Mouse (Mus musculus) E14TG2a.4 (cell line): Measurements from ENCODE around the gene Supt5.

Experiments
- CTCF ChIP-seq: conservative IDR thresholded peaks from 2 replicates; pipeline ENCODE4 v1.5.1; 2014; ENCODE audit warnings: low read length
- NANOG ChIP-seq: IDR thresholded peaks from 2 replicates; pipeline ENCODE4 v1.6.1; 2014; ENCODE audit warnings: borderline replicate concordance, low read length, mixed read lengths
- POU5F1 ChIP-seq: IDR thresholded peaks from 2 replicates; pipeline ENCODE4 v1.6.1; 2014; ENCODE audit warnings: low read length, borderline replicate concordance

- no peak for TF ChIP-seq CTCF
- TF ChIP-seq POU5F1 = no peak
- TF ChIP-seq NANOG = no peak
Measured at GRCm38 (mm10) chr7:28268576-28268975, 70.0 kb downstream of the Supt5 start.
